Mouse (Mus musculus): ENCODE measurements around the gene Ppm1f. TPM values are rescaled to one million over a fixed set of nuclear protein-coding genes. Genes with fewer than 3 reads are reported as not detected.
"Not testable (repeated sequence)": the region's sequence is repeated elsewhere in the genome, so short reads cannot be mapped to it uniquely, and the experiment has no call there.

The Ppm1f gene
- 16.3 and 19.6 TPM in 2 replicates for polyA plus RNA-seq (2014; fragmentation: Nextera tagmentation; extraction: Ambion mirVana)

- Histone ChIP-seq H3K27me3 (replicated peaks; ENCODE audit: control insufficient read depth, insufficient read depth, low read length) (no peaks in the 10 kb centered on the region), H3K4me2 (ENCODE audit: low read length) (peak within 1 kb of the TSS; percentile 82), H3K9ac (ENCODE audit: low read length) (peak within 1 kb of the TSS; percentile 60), H3K9me3 (ENCODE audit: control insufficient read depth, low read length) (no peaks in the 10 kb centered on the region), H3K4me3 (ENCODE audit: low read depth, low read length) (peak within 1 kb of the TSS; percentile 56), H3K4me1 (replicated peaks; ENCODE audit: control insufficient read depth, insufficient read depth, low read length) (peaks cover 9% of the 10 kb centered on the region), H3K27ac (ENCODE audit: low read depth) (peak within 1 kb of the TSS; percentile 3; the same call in 1 of the 2 replicates), H3K36me3 (ENCODE audit: control insufficient read depth, insufficient read depth, low read length) (peaks cover 22% of the 10 kb centered on the region)
- 1% methylated on average over 29 of the region's 29 CpGs for WGBS
- DNase-seq (ENCODE audit: low spot score): peak; percentile 97
- ATAC-seq (replicated peaks; ENCODE audit: low FRiP score, low TSS enrichment, low read depth): peak; percentile 91
These were observed at the start of gene Ppm1f for GRCm38 (mm10) chr16:16896382-16897055. Ppm1f (plus strand) TSS chr16:16896469.

GRCm38 (mm10) chr16:16849196-16849595, 47.1 kb upstream of the Ppm1f start:
- no peak overlapping the region for H3K4me3 ChIP-seq (ENCODE audit: low read depth, low read length)
- H3K27ac ChIP-seq (ENCODE audit: low read depth): no peak overlapping the region
- no peaks in the 10 kb centered on the region for H3K36me3 ChIP-seq (ENCODE audit: control insufficient read depth, insufficient read depth, low read length)
- no peak for DNase-seq (ENCODE audit: low spot score)
- H3K4me1 ChIP-seq (replicated peaks; ENCODE audit: control insufficient read depth, insufficient read depth, low read length): no peaks in the 10 kb centered on the region
- H3K27me3 ChIP-seq (replicated peaks; ENCODE audit: control insufficient read depth, insufficient read depth, low read length): no peaks in the 10 kb centered on the region
- ATAC-seq (replicated peaks; ENCODE audit: low FRiP score, low TSS enrichment, low read depth): no peak
- no peaks in the 10 kb centered on the region for H3K9me3 ChIP-seq (ENCODE audit: control insufficient read depth, low read length)
- H3K4me2 ChIP-seq (ENCODE audit: low read length): no peak overlapping the region
- no peak overlapping the region for H3K9ac ChIP-seq (ENCODE audit: low read length)

- DNase-seq (ENCODE audit: low spot score): no peak
- Histone ChIP-seq H3K4me1 (replicated peaks; ENCODE audit: control insufficient read depth, insufficient read depth, low read length) (no peaks in the 10 kb centered on the region), H3K27ac (ENCODE audit: low read depth) (no peak overlapping the region), H3K9me3 (ENCODE audit: control insufficient read depth, low read length) (no peaks in the 10 kb centered on the region), H3K27me3 (replicated peaks; ENCODE audit: control insufficient read depth, insufficient read depth, low read length) (no peaks in the 10 kb centered on the region), H3K4me2 (ENCODE audit: low read length) (no peak overlapping the region), H3K9ac (ENCODE audit: low read length) (no peak overlapping the region), H3K36me3 (ENCODE audit: control insufficient read depth, insufficient read depth, low read length) (no peaks in the 10 kb centered on the region), H3K4me3 (ENCODE audit: low read depth, low read length) (no peak overlapping the region)
- no peak for ATAC-seq (replicated peaks; ENCODE audit: low FRiP score, low TSS enrichment, low read depth)
- WGBS: 86% methylated on average over 3 of the region's 3 CpGs
These were observed 43.9 kb upstream of the Ppm1f start for GRCm38 (mm10) chr16:16852411-16852810.

- Histone ChIP-seq H3K27ac (ENCODE audit: low read depth) (no peak overlapping the region), H3K4me2 (ENCODE audit: low read length) (no peak overlapping the region), H3K4me1 (replicated peaks; ENCODE audit: control insufficient read depth, insufficient read depth, low read length) (no peaks in the 10 kb centered on the region), H3K4me3 (ENCODE audit: low read depth, low read length) (no peak overlapping the region), H3K36me3 (ENCODE audit: control insufficient read depth, insufficient read depth, low read length) (no peaks in the 10 kb centered on the region), H3K9ac (ENCODE audit: low read length) (no peak overlapping the region), H3K27me3 (replicated peaks; ENCODE audit: control insufficient read depth, insufficient read depth, low read length) (no peaks in the 10 kb centered on the region), H3K9me3 (ENCODE audit: control insufficient read depth, low read length) (no peaks in the 10 kb centered on the region)
- 29% methylated on average over 6 of the region's 6 CpGs for WGBS
- DNase-seq (ENCODE audit: low spot score): peak; percentile 63
- ATAC-seq (replicated peaks; ENCODE audit: low FRiP score, low TSS enrichment, low read depth): no peak
These were observed 41.4 kb upstream of the Ppm1f start for GRCm38 (mm10) chr16:16854836-16855235.

GRCm38 (mm10) chr16:16855541-16855940, 40.7 kb upstream of the Ppm1f start:
- Histone ChIP-seq H3K4me3 (ENCODE audit: low read depth, low read length) (no peak overlapping the region), H3K27ac (ENCODE audit: low read depth) (no peak overlapping the region), H3K9me3 (ENCODE audit: control insufficient read depth, low read length) (no peaks in the 10 kb centered on the region), H3K36me3 (ENCODE audit: control insufficient read depth, insufficient read depth, low read length) (no peaks in the 10 kb centered on the region), H3K4me2 (ENCODE audit: low read length) (no peak overlapping the region), H3K9ac (ENCODE audit: low read length) (no peak overlapping the region), H3K4me1 (replicated peaks; ENCODE audit: control insufficient read depth, insufficient read depth, low read length) (no peaks in the 10 kb centered on the region), H3K27me3 (replicated peaks; ENCODE audit: control insufficient read depth, insufficient read depth, low read length) (no peaks in the 10 kb centered on the region)
- ATAC-seq (replicated peaks; ENCODE audit: low FRiP score, low TSS enrichment, low read depth) (no peak), DNase-seq (ENCODE audit: low spot score) (no peak)
- WGBS: 91% methylated on average over 1 of the region's 1 CpGs

- not testable (repeated sequence) for H3K4me3 ChIP-seq (ENCODE audit: low read depth, low read length); H3K27ac ChIP-seq (ENCODE audit: low read depth); H3K36me3 ChIP-seq (ENCODE audit: control insufficient read depth, insufficient read depth, low read length); H3K27me3 ChIP-seq (replicated peaks; ENCODE audit: control insufficient read depth, insufficient read depth, low read length); H3K9me3 ChIP-seq (ENCODE audit: control insufficient read depth, low read length); H3K4me2 ChIP-seq (ENCODE audit: low read length); H3K4me1 ChIP-seq (replicated peaks; ENCODE audit: control insufficient read depth, insufficient read depth, low read length); DNase-seq (ENCODE audit: low spot score); H3K9ac ChIP-seq (ENCODE audit: low read length); ATAC-seq (replicated peaks; ENCODE audit: low FRiP score, low TSS enrichment, low read depth)
- WGBS: 80% methylated on average over 9 of the region's 9 CpGs
These were observed 40.2 kb upstream of the Ppm1f start for GRCm38 (mm10) chr16:16856054-16856453.

GRCm38 (mm10) chr16:16856731-16857476, 39.4 kb upstream of the Ppm1f start:
- Histone ChIP-seq H3K4me1 (replicated peaks; ENCODE audit: control insufficient read depth, insufficient read depth, low read length) (no peaks in the 10 kb centered on the region), H3K4me2 (ENCODE audit: low read length) (no peak overlapping the region), H3K36me3 (ENCODE audit: control insufficient read depth, insufficient read depth, low read length) (no peaks in the 10 kb centered on the region), H3K27me3 (replicated peaks; ENCODE audit: control insufficient read depth, insufficient read depth, low read length) (no peaks in the 10 kb centered on the region), H3K27ac (ENCODE audit: low read depth) (no peak overlapping the region), H3K9me3 (ENCODE audit: control insufficient read depth, low read length) (no peaks in the 10 kb centered on the region), H3K9ac (ENCODE audit: low read length) (no peak overlapping the region), H3K4me3 (ENCODE audit: low read depth, low read length) (no peak overlapping the region)
- no peak for DNase-seq (ENCODE audit: low spot score)
- no peak for ATAC-seq (replicated peaks; ENCODE audit: low FRiP score, low TSS enrichment, low read depth)
- 66% methylated on average over 13 of the region's 13 CpGs for WGBS

GRCm38 (mm10) chr16:16862288-16862687, 34.0 kb upstream of the Ppm1f start:
- H3K4me3 ChIP-seq (ENCODE audit: low read depth, low read length): no peak overlapping the region
- no peaks in the 10 kb centered on the region for H3K4me1 ChIP-seq (replicated peaks; ENCODE audit: control insufficient read depth, insufficient read depth, low read length)
- H3K9ac ChIP-seq (ENCODE audit: low read length): no peak overlapping the region
- H3K9me3 ChIP-seq (ENCODE audit: control insufficient read depth, low read length): no peaks in the 10 kb centered on the region
- H3K36me3 ChIP-seq (ENCODE audit: control insufficient read depth, insufficient read depth, low read length): no peaks in the 10 kb centered on the region
- H3K27me3 ChIP-seq (replicated peaks; ENCODE audit: control insufficient read depth, insufficient read depth, low read length): no peaks in the 10 kb centered on the region
- H3K27ac ChIP-seq (ENCODE audit: low read depth): no peak overlapping the region
- DNase-seq (ENCODE audit: low spot score) (peak; percentile 1), ATAC-seq (replicated peaks; ENCODE audit: low FRiP score, low TSS enrichment, low read depth) (no peak)
- H3K4me2 ChIP-seq (ENCODE audit: low read length): no peak overlapping the region
- WGBS: 70% methylated on average over 3 of the region's 3 CpGs
